Mouse (Mus musculus) lung, embryonic 16.5 days (tissue): Measurements from ENCODE around the gene Plppr2. TPM values are rescaled to one million over a fixed set of nuclear protein-coding genes. Genes with fewer than 3 reads are reported as not detected.

Source experiments
- ATAC-seq: fragments of 200-750 bp; cut with Nextera tagmentation; 2 replicates; pipeline ENCODE4 v1.8.0; 2017; ENCODE audit warnings: low read depth, mild to moderate bottlenecking, moderate library complexity
- H3K27ac ChIP-seq: fragments of 300-500 bp; sonication (generic); 2 replicates; pipeline ENCODE4 v1.5.1; 2014; ENCODE audit warnings: mild to moderate bottlenecking, control low read depth, low read length
- H3K27me3 ChIP-seq: fragments of 300-500 bp; sonication (generic); 2 replicates; pipeline ENCODE4 v1.6.1; 2014; ENCODE audit warnings: low read depth, low read length, mixed read lengths; ENCODE audit not compliant: control insufficient read depth, insufficient read depth
- H3K36me3 ChIP-seq: fragments of 300-500 bp; sonication (generic); 2 replicates; pipeline ENCODE4 v1.6.1; 2014; ENCODE audit warnings: low read length; ENCODE audit not compliant: control insufficient read depth, insufficient read depth
- H3K4me1 ChIP-seq: fragments of 300-500 bp; sonication (generic); replicated peaks from 2 replicates; pipeline ENCODE4 v1.6.1; 2014; ENCODE audit warnings: low read length, mixed read lengths; ENCODE audit not compliant: control insufficient read depth, insufficient read depth
- H3K4me2 ChIP-seq: fragments of 300-500 bp; sonication (generic); 2 replicates; pipeline ENCODE4 v1.6.1; 2014; ENCODE audit warnings: low read depth, low read length, control low read depth
- H3K4me3 ChIP-seq: fragments of 300-500 bp; sonication (generic); 2 replicates; pipeline ENCODE4 v1.5.1; 2014; ENCODE audit warnings: mild to moderate bottlenecking, low read length, control low read depth
- H3K9ac ChIP-seq: fragments of 300-500 bp; sonication (generic); 2 replicates; pipeline ENCODE4 v1.6.1; 2014; ENCODE audit warnings: low read length, control low read depth
- H3K9me3 ChIP-seq: fragments of 300-500 bp; sonication (generic); 2 replicates; pipeline ENCODE4 v1.6.1; 2016; ENCODE audit warnings: low read length; ENCODE audit not compliant: control insufficient read depth
- WGBS: fragments of 180-500 bp; shearing (Covaris S2); extraction: QIAGEN DNeasy Blood & Tissue Kit; methylation state at CpG from one replicate; pipeline ENCODE4 v1.1.7; 2014; 5-methylcytosine and 5-hydroxymethylcytosine counted together
- polyA plus RNA-seq: library from polyadenylated mRNA; unstranded; fragments of >200 nt; fragmentation: Nextera tagmentation; extraction: Ambion mirVana; gene quantifications from 2 replicates; pipeline ENCODE4 v1.2.1, GENCODE M21; 2015

The Plppr2 gene
- polyA plus RNA-seq, 1 experiment from 2014 or later = 7.7 TPM

- H3K9ac ChIP-seq = peak overlapping the region; percentile 64
These were observed 18.4 kb downstream of the Plppr2 start for GRCm38 (mm10) chr9:21955225-21955569.

GRCm38 (mm10) chr9:21955570-21956281 is 18.9 kb downstream of the Plppr2 start, which contains the start of gene Swsap1:
Gene Swsap1, plus strand, starts transcription at chr9:21955755.
- peaks cover 13% of the 10 kb centered on the region for H3K4me1 ChIP-seq

More at GRCm38 (mm10) chr9:21955225-21955569, 18.4 kb downstream of the Plppr2 start:
- WGBS = 2% methylated on average over 18 of the region's 18 CpGs
- peak overlapping the region; percentile 78 for H3K4me3 ChIP-seq
- H3K4me2 ChIP-seq = peak overlapping the region; percentile 77
- no peaks in the 10 kb centered on the region for H3K9me3 ChIP-seq
- peak overlapping the region; percentile 95 for H3K27ac ChIP-seq
- peak; percentile 60 for ATAC-seq
- no peaks in the 10 kb centered on the region; the same call in 1 of the 2 replicates for H3K27me3 ChIP-seq
- no peaks in the 10 kb centered on the region for H3K36me3 ChIP-seq
- H3K4me1 ChIP-seq = peaks cover 8% of the 10 kb centered on the region

GRCm38 (mm10) chr9:21958372-21958771 is 21.5 kb downstream of the Plppr2 start:
- no peaks in the 10 kb centered on the region for H3K36me3 ChIP-seq
- H3K4me3 ChIP-seq = no peak overlapping the region
- H3K4me1 ChIP-seq = peaks cover 34% of the 10 kb centered on the region
- H3K27ac ChIP-seq = no peak overlapping the region
- H3K4me2 ChIP-seq = no peak overlapping the region
- no peaks in the 10 kb centered on the region for H3K9me3 ChIP-seq
- no peak overlapping the region for H3K9ac ChIP-seq
- 77% methylated on average over 5 of the region's 5 CpGs for WGBS
- peaks cover 14% of the 10 kb centered on the region for H3K27me3 ChIP-seq
- ATAC-seq = no peak

More at GRCm38 (mm10) chr9:21955570-21956281, 18.9 kb downstream of the Plppr2 start, which contains the start of gene Swsap1:
- Histone ChIP-seq H3K27ac (peak within 1 kb of the TSS; percentile 95), H3K4me2 (peak within 1 kb of the TSS; percentile 77), H3K36me3 (no peaks in the 10 kb centered on the region), H3K9ac (peak within 1 kb of the TSS; percentile 93), H3K4me3 (peak within 1 kb of the TSS; percentile 78), H3K9me3 (no peaks in the 10 kb centered on the region), H3K27me3 (no peaks in the 10 kb centered on the region; the same call in 1 of the 2 replicates)
- WGBS = under 1% methylated on average over 54 of the region's 54 CpGs
- ATAC-seq = peak; percentile 99

- no peaks in the 10 kb centered on the region for H3K9me3 ChIP-seq
- H3K4me1 ChIP-seq = peaks cover 38% of the 10 kb centered on the region
- H3K4me2 ChIP-seq = no peak overlapping the region
- H3K4me3 ChIP-seq = no peak overlapping the region
- WGBS = 83% methylated on average over 7 of the region's 7 CpGs
- no peak overlapping the region for H3K9ac ChIP-seq
- peaks cover 14% of the 10 kb centered on the region for H3K27me3 ChIP-seq
- ATAC-seq = no peak
- no peak overlapping the region for H3K27ac ChIP-seq
- H3K36me3 ChIP-seq = no peaks in the 10 kb centered on the region
These were observed 22.4 kb downstream of the Plppr2 start for GRCm38 (mm10) chr9:21959244-21959643.

- H3K9ac ChIP-seq = no peak overlapping the region
- H3K4me3 ChIP-seq = no peak overlapping the region
- 37% methylated on average over 9 of the region's 9 CpGs for WGBS
- H3K4me1 ChIP-seq = peaks cover 36% of the 10 kb centered on the region
- H3K36me3 ChIP-seq = no peaks in the 10 kb centered on the region
- no peak overlapping the region for H3K27ac ChIP-seq
- ATAC-seq = no peak
- peaks cover 14% of the 10 kb centered on the region for H3K27me3 ChIP-seq
- H3K9me3 ChIP-seq = no peaks in the 10 kb centered on the region
- H3K4me2 ChIP-seq = no peak overlapping the region
These were observed 23.3 kb downstream of the Plppr2 start for GRCm38 (mm10) chr9:21960135-21960534.

- Histone ChIP-seq H3K4me1 (peaks cover 36% of the 10 kb centered on the region), H3K27me3 (peaks cover 14% of the 10 kb centered on the region), H3K9me3 (no peaks in the 10 kb centered on the region), H3K9ac (peak overlapping the region; percentile 4; the same call in 1 of the 2 replicates), H3K27ac (no peak overlapping the region), H3K4me3 (peak overlapping the region; percentile 55; the same call in 1 of the 2 replicates), H3K4me2 (peak overlapping the region; percentile 93), H3K36me3 (no peaks in the 10 kb centered on the region)
- WGBS = 7% methylated on average over 25 of the region's 26 CpGs
- no peak for ATAC-seq
These were observed 23.9 kb downstream of the Plppr2 start for GRCm38 (mm10) chr9:21960558-21961208.

- ATAC-seq = peak; percentile 18; the same call in 1 of the 2 replicates
- Histone ChIP-seq H3K4me2 (peak overlapping the region; percentile 93), H3K4me1 (peaks cover 33% of the 10 kb centered on the region), H3K4me3 (peak overlapping the region; percentile 55), H3K9me3 (no peaks in the 10 kb centered on the region), H3K36me3 (no peaks in the 10 kb centered on the region), H3K27ac (no peak overlapping the region), H3K9ac (peak overlapping the region; percentile 67), H3K27me3 (peaks cover 14% of the 10 kb centered on the region)
- WGBS = 1% methylated on average over 35 of the region's 35 CpGs
These were observed 24.6 kb downstream of the Plppr2 start for GRCm38 (mm10) chr9:21961366-21961980.

GRCm38 (mm10) chr9:21962010-21962409 is 25.2 kb downstream of the Plppr2 start:
- Histone ChIP-seq H3K9me3 (no peaks in the 10 kb centered on the region), H3K4me2 (peak overlapping the region; percentile 93), H3K27ac (no peak overlapping the region), H3K27me3 (peaks cover 14% of the 10 kb centered on the region), H3K4me3 (peak overlapping the region; percentile 55), H3K9ac (peak overlapping the region; percentile 67), H3K4me1 (peaks cover 31% of the 10 kb centered on the region), H3K36me3 (no peaks in the 10 kb centered on the region)
- under 1% methylated on average over 15 of the region's 15 CpGs for WGBS
- peak; percentile 55 for ATAC-seq
